Mouse (Mus musculus): ENCODE data around the gene Dpp9. TPM values are rescaled to one million over a fixed set of nuclear protein-coding genes. Genes with fewer than 3 reads are reported as not detected.

The Dpp9 gene
- polyA plus RNA-seq, 1 experiment from 2014 or later = 42.5 TPM

GRCm38 (mm10) chr17:56203729-56204128 lies 15.0 kb downstream of the Dpp9 start:
- no peaks in the 10 kb centered on the region for H3K9me3 ChIP-seq (ENCODE audit: control insufficient read depth, low read length)
- ATAC-seq (ENCODE audit: insufficient read depth, low FRiP score, low TSS enrichment) (no peak), DNase-seq (ENCODE audit: low spot score) (no peak)
- no peaks in the 10 kb centered on the region for H3K27me3 ChIP-seq (ENCODE audit: control insufficient read depth, insufficient read depth, low read length)
- no peaks in the 10 kb centered on the region for H3K4me1 ChIP-seq (ENCODE audit: control insufficient read depth, insufficient read depth, low read length)
- WGBS = 60% methylated on average over 3 of the region's 3 CpGs
- H3K4me2 ChIP-seq (ENCODE audit: low read depth) = no peak overlapping the region
- H3K4me3 ChIP-seq (ENCODE audit: low read depth, low read length) = no peak overlapping the region
- H3K27ac ChIP-seq (ENCODE audit: low read depth, low read length) = no peak overlapping the region
- H3K36me3 ChIP-seq (ENCODE audit: control insufficient read depth, insufficient read depth, low read length) = peaks cover 29% of the 10 kb centered on the region
- no peak overlapping the region for H3K9ac ChIP-seq (ENCODE audit: low read length)

DNA sequence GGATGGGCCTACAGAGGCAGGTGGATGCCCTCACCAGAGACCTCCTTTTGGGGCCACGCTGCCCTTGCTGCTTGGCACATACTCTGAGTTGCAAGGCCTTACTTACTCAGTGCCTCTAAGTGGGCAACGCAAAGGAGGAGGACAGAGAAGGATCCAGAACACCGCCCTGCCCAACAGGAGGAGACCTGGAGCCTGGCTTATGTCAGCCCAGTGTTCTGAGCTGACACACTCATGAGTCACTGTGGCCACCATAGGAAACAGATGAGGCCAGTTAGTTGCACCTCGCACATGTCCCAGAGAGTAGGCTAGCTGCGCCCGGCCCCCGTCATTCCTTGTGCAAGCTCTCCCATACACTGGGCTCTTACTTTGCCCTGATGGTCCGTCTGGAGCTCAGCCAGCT lies 16.2 kb downstream of the Dpp9 start:
- Histone ChIP-seq H3K4me1 (ENCODE audit: control insufficient read depth, insufficient read depth, low read length) (no peaks in the 10 kb centered on the region), H3K9me3 (ENCODE audit: control insufficient read depth, low read length) (no peaks in the 10 kb centered on the region), H3K36me3 (ENCODE audit: control insufficient read depth, insufficient read depth, low read length) (peaks cover 39% of the 10 kb centered on the region), H3K27me3 (ENCODE audit: control insufficient read depth, insufficient read depth, low read length) (no peaks in the 10 kb centered on the region), H3K9ac (ENCODE audit: low read length) (no peak overlapping the region), H3K27ac (ENCODE audit: low read depth, low read length) (no peak overlapping the region), H3K4me2 (ENCODE audit: low read depth) (no peak overlapping the region), H3K4me3 (ENCODE audit: low read depth, low read length) (no peak overlapping the region)
- ATAC-seq (ENCODE audit: insufficient read depth, low FRiP score, low TSS enrichment) (no peak), DNase-seq (ENCODE audit: low spot score) (no peak)
- 96% methylated on average over 8 of the region's 8 CpGs for WGBS

GRCm38 (mm10) chr17:56201642-56202041 lies 17.1 kb downstream of the Dpp9 start:
- ATAC-seq (ENCODE audit: insufficient read depth, low FRiP score, low TSS enrichment) = no peak
- H3K4me1 ChIP-seq (ENCODE audit: control insufficient read depth, insufficient read depth, low read length) = no peaks in the 10 kb centered on the region

DNA sequence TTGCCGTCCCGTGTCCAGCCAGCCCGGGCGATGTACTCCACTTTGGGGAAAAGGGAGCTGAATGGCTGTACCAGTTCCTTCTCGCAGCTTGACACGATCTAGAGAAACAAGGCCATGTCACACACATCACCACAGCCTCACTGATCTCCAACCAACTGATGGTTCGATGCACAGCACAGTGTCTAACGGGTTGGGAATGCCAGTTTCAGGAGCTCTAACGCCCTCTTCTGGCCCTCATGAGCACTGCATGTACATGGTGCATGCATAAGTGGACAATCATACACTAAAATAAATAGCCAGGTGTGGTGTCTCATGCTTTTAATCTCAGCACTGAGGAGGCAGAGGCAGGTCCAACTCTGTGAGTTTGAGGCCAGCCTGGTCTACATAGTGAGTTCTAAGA lies 18.1 kb downstream of the Dpp9 start:
- 83% methylated on average over 9 of the region's 9 CpGs for WGBS
- H3K4me1 ChIP-seq (ENCODE audit: control insufficient read depth, insufficient read depth, low read length) = no peaks in the 10 kb centered on the region
- no peak overlapping the region for H3K27ac ChIP-seq (ENCODE audit: low read depth, low read length)
- no peak overlapping the region for H3K4me3 ChIP-seq (ENCODE audit: low read depth, low read length)
- no peak overlapping the region for H3K9ac ChIP-seq (ENCODE audit: low read length)
- H3K9me3 ChIP-seq (ENCODE audit: control insufficient read depth, low read length) = no peaks in the 10 kb centered on the region
- H3K27me3 ChIP-seq (ENCODE audit: control insufficient read depth, insufficient read depth, low read length) = no peaks in the 10 kb centered on the region
- DNase-seq (ENCODE audit: low spot score) = no peak
- H3K4me2 ChIP-seq (ENCODE audit: low read depth) = no peak overlapping the region
- ATAC-seq (ENCODE audit: insufficient read depth, low FRiP score, low TSS enrichment) = no peak
- H3K36me3 ChIP-seq (ENCODE audit: control insufficient read depth, insufficient read depth, low read length) = peaks cover 42% of the 10 kb centered on the region

More at GRCm38 (mm10) chr17:56201642-56202041, 17.1 kb downstream of the Dpp9 start:
- H3K4me2 ChIP-seq (ENCODE audit: low read depth) = no peak overlapping the region
- H3K9me3 ChIP-seq (ENCODE audit: control insufficient read depth, low read length) = no peaks in the 10 kb centered on the region
- H3K36me3 ChIP-seq (ENCODE audit: control insufficient read depth, insufficient read depth, low read length) = peaks cover 42% of the 10 kb centered on the region
- H3K27me3 ChIP-seq (ENCODE audit: control insufficient read depth, insufficient read depth, low read length) = no peaks in the 10 kb centered on the region
- no peak for DNase-seq (ENCODE audit: low spot score)
- no peak overlapping the region for H3K9ac ChIP-seq (ENCODE audit: low read length)
- no peak overlapping the region for H3K4me3 ChIP-seq (ENCODE audit: low read depth, low read length)
- 77% methylated on average over 3 of the region's 3 CpGs for WGBS
- H3K27ac ChIP-seq (ENCODE audit: low read depth, low read length) = no peak overlapping the region

- H3K9ac ChIP-seq (ENCODE audit: low read length) = no peak overlapping the region
- no peaks in the 10 kb centered on the region for H3K9me3 ChIP-seq (ENCODE audit: control insufficient read depth, low read length)
- H3K27me3 ChIP-seq (ENCODE audit: control insufficient read depth, insufficient read depth, low read length) = no peaks in the 10 kb centered on the region
- H3K4me2 ChIP-seq (ENCODE audit: low read depth) = no peak overlapping the region
- WGBS = 74% methylated on average over 2 of the region's 2 CpGs
- ATAC-seq (ENCODE audit: insufficient read depth, low FRiP score, low TSS enrichment) (no peak), DNase-seq (ENCODE audit: low spot score) (no peak)
- H3K4me1 ChIP-seq (ENCODE audit: control insufficient read depth, insufficient read depth, low read length) = no peaks in the 10 kb centered on the region
- peaks cover 32% of the 10 kb centered on the region for H3K36me3 ChIP-seq (ENCODE audit: control insufficient read depth, insufficient read depth, low read length)
- H3K4me3 ChIP-seq (ENCODE audit: low read depth, low read length) = no peak overlapping the region
- no peak overlapping the region for H3K27ac ChIP-seq (ENCODE audit: low read depth, low read length)
Observed at GRCm38 (mm10) chr17:56196860-56197259, 21.8 kb downstream of the Dpp9 start.

DNA sequence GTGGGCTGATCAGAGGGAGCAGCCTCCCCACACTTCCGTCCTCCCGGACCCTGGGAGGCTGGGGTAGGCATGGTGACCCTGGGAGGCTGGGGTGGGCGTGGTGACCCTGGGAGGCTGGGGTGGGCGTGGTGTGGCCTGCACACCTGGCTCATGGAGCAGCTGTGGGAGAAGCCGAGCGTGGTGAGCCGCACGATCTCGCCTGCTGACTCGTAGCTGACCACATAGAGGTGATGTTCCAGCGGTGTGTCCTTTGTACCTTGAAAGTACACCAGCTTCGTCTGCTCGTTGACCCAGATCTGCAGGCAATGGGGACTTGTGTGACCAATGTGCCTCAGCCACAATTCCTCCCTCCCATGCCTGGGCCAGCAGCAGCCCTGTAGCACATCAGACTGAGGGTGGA lies 23.9 kb downstream of the Dpp9 start:
- WGBS = 90% methylated on average over 13 of the region's 13 CpGs
- H3K9ac ChIP-seq (ENCODE audit: low read length) = no peak overlapping the region
- H3K4me2 ChIP-seq (ENCODE audit: low read depth) = no peak overlapping the region
- peaks cover 32% of the 10 kb centered on the region for H3K36me3 ChIP-seq (ENCODE audit: control insufficient read depth, insufficient read depth, low read length)
- H3K4me3 ChIP-seq (ENCODE audit: low read depth, low read length) = no peak overlapping the region
- no peaks in the 10 kb centered on the region for H3K4me1 ChIP-seq (ENCODE audit: control insufficient read depth, insufficient read depth, low read length)
- no peak for DNase-seq (ENCODE audit: low spot score)
- no peak for ATAC-seq (ENCODE audit: insufficient read depth, low FRiP score, low TSS enrichment)
- no peaks in the 10 kb centered on the region for H3K9me3 ChIP-seq (ENCODE audit: control insufficient read depth, low read length)
- H3K27ac ChIP-seq (ENCODE audit: low read depth, low read length) = no peak overlapping the region
- no peaks in the 10 kb centered on the region for H3K27me3 ChIP-seq (ENCODE audit: control insufficient read depth, insufficient read depth, low read length)

DNA sequence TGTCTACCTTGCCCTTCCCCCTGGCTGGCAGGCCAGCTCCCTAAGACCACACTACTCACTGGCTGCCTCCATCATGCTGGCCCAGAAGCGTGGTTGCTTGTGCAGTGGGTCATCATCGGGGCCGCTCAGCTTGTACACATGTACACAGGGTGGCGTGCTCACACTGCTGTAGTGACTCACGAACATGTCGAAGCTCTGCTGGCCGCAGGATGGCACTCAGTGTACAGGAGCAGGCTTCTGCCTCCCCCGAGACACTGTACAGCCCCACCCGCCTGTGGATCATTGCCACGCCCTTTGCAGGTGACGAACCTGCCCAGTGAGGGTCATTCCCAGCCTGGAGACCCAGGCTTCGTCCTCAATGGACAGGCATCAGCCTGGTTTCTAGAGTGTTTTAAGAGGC lies 24.3 kb downstream of the Dpp9 start:
- WGBS = 96% methylated on average over 12 of the region's 12 CpGs
- DNase-seq (ENCODE audit: low spot score) (no peak), ATAC-seq (ENCODE audit: insufficient read depth, low FRiP score, low TSS enrichment) (no peak)
- Histone ChIP-seq H3K9me3 (ENCODE audit: control insufficient read depth, low read length) (no peaks in the 10 kb centered on the region), H3K27me3 (ENCODE audit: control insufficient read depth, insufficient read depth, low read length) (no peaks in the 10 kb centered on the region), H3K36me3 (ENCODE audit: control insufficient read depth, insufficient read depth, low read length) (peaks cover 34% of the 10 kb centered on the region), H3K4me2 (ENCODE audit: low read depth) (no peak overlapping the region), H3K4me3 (ENCODE audit: low read depth, low read length) (no peak overlapping the region), H3K9ac (ENCODE audit: low read length) (no peak overlapping the region), H3K27ac (ENCODE audit: low read depth, low read length) (no peak overlapping the region), H3K4me1 (ENCODE audit: control insufficient read depth, insufficient read depth, low read length) (no peaks in the 10 kb centered on the region)

- no peak overlapping the region for H3K27ac ChIP-seq (ENCODE audit: low read depth, low read length)
Observed at GRCm38 (mm10) chr17:56191266-56191665, 27.4 kb downstream of the Dpp9 start.

DNA sequence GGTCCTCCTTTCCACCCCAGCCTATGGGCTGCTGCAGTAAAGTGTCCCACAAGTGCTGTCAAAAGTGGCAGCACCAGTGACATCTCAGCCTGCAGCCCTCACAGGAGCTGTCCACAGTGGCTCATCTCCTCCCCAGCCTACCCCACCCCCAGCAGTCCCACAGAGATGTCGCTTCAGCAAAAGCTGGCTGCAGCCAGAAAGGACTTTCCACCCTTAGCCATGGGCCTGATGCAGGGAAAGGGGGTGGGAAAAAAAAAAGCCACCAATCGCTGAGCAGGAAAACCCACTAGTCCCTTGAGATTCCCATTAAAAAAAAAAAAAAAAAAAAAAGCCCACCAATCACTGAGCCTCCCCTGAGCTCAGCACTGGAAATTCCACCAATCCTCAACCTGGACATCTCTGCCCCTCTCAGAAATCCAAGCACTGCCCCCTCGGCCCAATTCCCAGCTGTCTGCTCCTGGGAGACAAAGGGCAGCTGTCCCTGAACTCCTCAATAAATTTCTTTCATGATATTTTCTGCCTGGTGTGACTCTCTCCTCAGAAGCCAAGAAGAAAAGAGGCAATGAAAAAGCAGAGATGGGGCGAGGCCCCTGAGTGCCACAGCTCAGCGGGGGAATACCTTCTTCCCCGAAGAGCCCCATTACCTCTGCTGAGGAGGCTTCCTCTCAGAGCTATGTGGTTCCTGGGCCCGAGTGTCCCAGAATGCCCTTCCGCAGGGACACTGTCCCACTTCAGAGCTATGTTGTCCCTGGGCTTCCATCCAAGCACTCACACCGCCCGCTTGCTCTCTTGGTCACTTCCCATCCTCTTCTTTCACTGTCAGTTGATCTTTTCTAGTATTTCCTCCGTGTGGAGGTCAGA lies 33.2 kb downstream of the Dpp9 start:
- peak overlapping the region; percentile 89 for H3K27ac ChIP-seq (ENCODE audit: low read depth, low read length)
- ATAC-seq (ENCODE audit: insufficient read depth, low FRiP score, low TSS enrichment) = peak; percentile 64
- no peaks in the 10 kb centered on the region for H3K27me3 ChIP-seq (ENCODE audit: control insufficient read depth, insufficient read depth, low read length)
- H3K4me1 ChIP-seq (ENCODE audit: control insufficient read depth, insufficient read depth, low read length) = peaks cover 18% of the 10 kb centered on the region
- H3K36me3 ChIP-seq (ENCODE audit: control insufficient read depth, insufficient read depth, low read length) = peaks cover 11% of the 10 kb centered on the region; the same call in 1 of the 2 replicates
- H3K9ac ChIP-seq (ENCODE audit: low read length) = peak overlapping the region; percentile 29
- 32% methylated on average over 11 of the region's 11 CpGs for WGBS
- H3K4me2 ChIP-seq (ENCODE audit: low read depth) = 0 out of 2 replicates have a peak overlapping the region, but pooled peaks have one; percentile 3
- no peaks in the 10 kb centered on the region for H3K9me3 ChIP-seq (ENCODE audit: control insufficient read depth, low read length)
- DNase-seq (ENCODE audit: low spot score) = peak; percentile 52
- 0 out of 2 replicates have a peak overlapping the region, but pooled peaks have one; percentile 10 for H3K4me3 ChIP-seq (ENCODE audit: low read depth, low read length)

More at GRCm38 (mm10) chr17:56191266-56191665, 27.4 kb downstream of the Dpp9 start:
- DNase-seq (ENCODE audit: low spot score) = no peak
- peaks cover 2% of the 10 kb centered on the region; the same call in 1 of the 2 replicates for H3K4me1 ChIP-seq (ENCODE audit: control insufficient read depth, insufficient read depth, low read length)
- ATAC-seq (ENCODE audit: insufficient read depth, low FRiP score, low TSS enrichment) = no peak
- H3K9ac ChIP-seq (ENCODE audit: low read length) = no peak overlapping the region
- no peak overlapping the region for H3K4me2 ChIP-seq (ENCODE audit: low read depth)
- WGBS = 90% methylated on average over 6 of the region's 6 CpGs
- peaks cover 22% of the 10 kb centered on the region for H3K36me3 ChIP-seq (ENCODE audit: control insufficient read depth, insufficient read depth, low read length)
- H3K27me3 ChIP-seq (ENCODE audit: control insufficient read depth, insufficient read depth, low read length) = no peaks in the 10 kb centered on the region
- no peaks in the 10 kb centered on the region for H3K9me3 ChIP-seq (ENCODE audit: control insufficient read depth, low read length)
- H3K4me3 ChIP-seq (ENCODE audit: low read depth, low read length) = no peak overlapping the region

All from neural tube, embryonic 11.5 days (tissue).